Mouse (Mus musculus) heart, adult 18-20 months (tissue): ENCODE results near the gene Dhx8. TPM values are rescaled to one million over a fixed set of nuclear protein-coding genes. Genes with fewer than 3 reads are reported as not detected.

Experiments used
- DNase-seq, 2 experiments: peaks; one replicate each; pipeline ENCODE4 v3.0.0; 2021 to 2022; ENCODE audit warnings: mixed read lengths in 1 of 2
- total RNA-seq, 2 experiments: library from RNA; stranded (reverse); gene quantifications; 2 replicates each; pipeline ENCODE4 v1.2.3; 2021

The Dhx8 gene
- total RNA-seq, 2 experiments from 2014 or later: 16.4 to 17.2 TPM

- DNase-seq: no peak
These were observed 877 bp downstream of the Dhx8 start for GRCm38 (mm10) chr11:101733596-101733995.

GRCm38 (mm10) chr11:101756616-101757015 lies 23.9 kb downstream of the Dhx8 start:
- DNase-seq: peak; percentile 40 to 71

DNA sequence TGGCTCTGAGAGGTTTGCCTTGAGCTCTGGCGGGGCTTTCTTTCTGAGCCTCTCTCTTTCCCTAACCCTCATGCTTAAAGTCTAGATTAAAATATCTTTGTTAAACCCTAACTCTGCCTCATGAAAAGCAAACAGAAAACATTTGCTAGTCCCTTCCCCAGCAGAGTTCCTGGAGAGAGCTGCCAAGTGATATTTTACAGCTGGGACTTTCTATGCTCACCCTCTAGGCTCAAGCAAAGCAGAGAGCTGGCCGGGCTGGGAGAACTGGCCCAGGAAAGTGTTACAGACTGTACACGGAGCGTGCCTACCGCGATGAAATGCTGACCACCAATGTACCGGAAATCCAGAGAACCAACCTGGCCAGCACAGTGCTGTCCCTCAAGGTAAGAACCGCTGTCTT lies 24.6 kb downstream of the Dhx8 start:
- DNase-seq: peak in 1 of 2 experiments; percentile 17

- DNase-seq: no peak
These were observed 25.7 kb downstream of the Dhx8 start for GRCm38 (mm10) chr11:101758431-101758830.

GRCm38 (mm10) chr11:101759530-101759929 lies 26.8 kb downstream of the Dhx8 start:
- no peak for DNase-seq

GRCm38 (mm10) chr11:101763723-101764122 lies 31.0 kb downstream of the Dhx8 start:
- DNase-seq: peak; percentile 22 to 62

- DNase-seq: no peak
These were observed 31.8 kb downstream of the Dhx8 start for GRCm38 (mm10) chr11:101764546-101764945.

DNA sequence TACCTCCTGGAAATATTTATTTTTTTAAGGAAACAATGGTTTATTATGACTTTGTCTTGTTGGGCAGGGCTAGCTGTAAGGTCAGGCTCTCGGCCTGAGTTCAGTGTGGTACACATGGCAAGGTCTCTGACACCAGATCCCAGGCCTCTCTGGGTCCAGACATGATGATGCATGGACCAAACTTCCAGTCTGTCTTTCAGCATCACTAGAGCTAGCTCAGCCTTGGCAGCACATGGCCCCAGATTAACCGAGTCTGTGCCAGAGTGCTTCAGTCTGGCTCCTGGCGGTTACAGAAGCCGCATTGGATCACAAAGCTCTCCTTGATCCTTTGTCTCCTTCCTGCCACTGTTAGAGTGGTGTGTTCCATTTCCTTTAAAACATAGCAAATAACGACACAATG lies 34.6 kb downstream of the Dhx8 start:
- DNase-seq: no peak

GRCm38 (mm10) chr11:101768721-101769120 lies 36.0 kb downstream of the Dhx8 start:
- no peak for DNase-seq

DNA sequence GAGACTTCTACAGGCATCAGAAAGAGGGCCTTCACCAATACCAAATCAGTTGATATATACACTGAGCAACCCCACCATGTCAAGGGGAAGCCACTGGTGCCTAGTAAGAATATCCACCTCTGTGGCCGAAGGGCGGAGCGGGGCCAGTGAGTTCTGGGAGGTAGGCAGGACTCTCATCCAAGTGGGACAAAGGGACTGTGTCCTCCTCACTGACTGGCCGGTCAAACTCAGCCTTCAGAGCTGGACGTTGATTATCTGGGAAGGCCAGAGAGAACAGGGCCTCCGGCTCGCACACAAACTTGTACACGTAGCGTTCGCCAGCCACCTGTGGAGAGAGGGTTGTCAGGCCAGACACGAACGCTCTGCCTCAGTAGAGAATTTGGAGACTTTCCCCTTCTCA lies 37.5 kb downstream of the Dhx8 start:
- DNase-seq: peak; percentile 40 to 63

- DNase-seq: no peak
These were observed 39.3 kb downstream of the Dhx8 start for GRCm38 (mm10) chr11:101772027-101772426.

DNA sequence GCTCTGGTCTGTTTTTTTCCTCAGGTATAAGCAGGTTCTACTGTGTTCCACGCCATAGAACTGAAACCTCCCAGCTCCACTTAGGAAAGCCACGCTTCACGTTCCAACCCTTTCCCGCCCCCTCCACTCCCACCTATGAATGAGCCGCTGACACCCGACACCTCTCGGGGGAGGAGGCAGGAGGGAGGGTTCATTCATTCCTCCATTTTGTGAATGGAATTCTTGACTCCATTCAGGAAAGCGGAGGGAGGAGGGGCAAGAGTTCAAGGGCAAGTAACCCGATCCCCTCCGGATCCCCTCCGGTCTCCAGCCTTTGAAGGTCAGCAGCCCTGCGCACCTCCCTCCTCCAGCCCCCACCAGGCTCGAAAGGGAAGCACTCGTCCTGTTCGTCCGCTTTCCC lies 39.7 kb downstream of the Dhx8 start:
- DNase-seq: peak; percentile 64 to 71

- DNase-seq: no peak
These were observed 44.1 kb downstream of the Dhx8 start for GRCm38 (mm10) chr11:101776846-101777245.

DNA sequence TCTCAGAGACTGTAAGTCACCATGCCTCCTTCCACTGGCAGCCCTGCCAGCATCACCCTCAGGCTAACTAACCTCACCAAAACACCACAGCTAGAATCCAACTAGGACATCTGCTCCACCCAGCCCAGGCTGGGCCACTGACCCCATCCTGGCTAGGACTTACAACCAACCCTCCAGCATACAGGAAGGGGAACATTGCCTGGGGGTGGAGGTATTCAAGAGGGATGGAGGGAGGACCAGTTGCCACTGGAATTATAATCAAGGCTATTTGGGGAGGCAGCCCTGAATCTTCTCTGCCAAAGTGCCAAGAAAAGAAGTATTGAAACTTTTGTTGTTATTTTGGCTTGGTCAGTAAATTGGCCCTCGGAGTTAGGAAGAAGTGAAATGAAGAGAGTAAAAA lies 50.4 kb downstream of the Dhx8 start:
- DNase-seq: no peak

DNA sequence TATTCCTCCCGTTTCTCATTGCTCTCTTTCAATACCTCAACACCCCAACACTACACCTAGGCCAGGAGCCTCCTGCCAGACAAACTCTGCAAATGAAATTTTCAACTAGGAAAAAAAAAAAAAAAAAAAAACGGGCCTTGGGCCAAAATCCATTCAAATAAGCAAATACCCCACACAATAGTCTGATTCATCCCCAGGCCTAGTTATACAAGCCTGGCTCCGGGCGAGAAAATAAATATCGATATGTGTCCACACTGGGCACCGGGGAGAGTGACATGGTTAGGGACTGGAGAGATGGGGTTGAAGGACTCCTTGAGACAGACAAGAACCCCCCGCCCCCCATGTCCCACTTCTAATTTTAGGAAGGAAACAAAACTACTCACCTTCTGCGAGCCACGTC lies 50.9 kb downstream of the Dhx8 start:
- no peak for DNase-seq

- DNase-seq: no peak
These were observed 51.4 kb downstream of the Dhx8 start for GRCm38 (mm10) chr11:101784072-101784471.

GRCm38 (mm10) chr11:101784488-101785142 lies 51.9 kb downstream of the Dhx8 start:
- peak; percentile 16 to 35 for DNase-seq

DNA sequence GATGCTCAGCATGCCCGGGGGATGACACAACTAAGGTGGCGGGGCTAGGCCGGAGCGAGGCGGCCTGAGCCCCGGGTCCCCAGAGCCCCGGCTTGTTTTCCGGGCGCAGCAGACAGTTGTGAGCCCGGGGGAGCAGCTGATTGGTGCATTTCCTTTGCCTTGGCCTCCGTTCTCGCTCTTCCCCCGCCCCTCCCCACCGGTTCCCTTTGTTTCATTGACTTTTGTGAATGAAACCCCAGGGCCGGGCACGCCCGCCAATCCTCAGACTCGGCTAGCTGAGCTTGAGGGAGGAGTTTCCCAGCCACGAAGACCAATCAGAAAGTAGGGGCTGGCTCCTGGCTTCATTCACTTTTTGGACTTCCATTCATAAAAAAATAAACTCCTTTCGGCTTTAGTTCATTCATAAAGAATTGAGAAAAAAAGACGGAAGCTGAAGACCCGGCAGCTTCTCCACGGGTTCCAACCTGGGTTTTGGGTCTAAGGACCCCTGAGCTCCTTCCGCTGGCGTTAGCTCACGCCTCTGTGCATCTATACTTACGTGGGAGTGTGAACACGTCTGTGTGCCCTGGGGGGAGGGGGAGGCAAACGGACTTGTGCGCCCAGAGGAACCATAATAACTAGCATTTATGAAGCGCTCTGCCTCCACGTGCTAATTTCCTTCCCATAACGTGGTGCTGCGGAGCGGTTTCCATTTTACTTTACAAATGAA lies 52.6 kb downstream of the Dhx8 start, which contains the start of gene Etv4:
TSS of gene Etv4 (minus strand) at position 229 of the 709 bp plus-strand sequence.
- peak; percentile 84 to 88 for DNase-seq

DNA sequence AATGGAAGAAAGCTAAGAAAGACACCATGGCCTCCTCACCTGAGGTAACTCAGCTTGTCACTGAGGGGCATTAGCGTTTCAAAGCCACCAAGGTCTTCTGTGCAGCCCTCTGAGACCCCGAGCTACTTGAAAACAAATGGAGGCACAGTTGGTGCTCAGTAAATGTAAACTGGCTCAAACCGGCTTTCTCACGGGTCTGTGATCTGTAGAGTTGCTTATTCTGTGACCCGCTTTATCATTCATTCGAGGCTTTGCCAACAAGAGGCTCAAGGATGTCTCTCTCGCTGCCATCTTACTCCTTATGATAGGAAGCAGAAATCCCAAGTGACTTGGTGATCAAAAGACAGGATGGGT lies 53.1 kb downstream of the Dhx8 start:
- DNase-seq: no peak

DNA sequence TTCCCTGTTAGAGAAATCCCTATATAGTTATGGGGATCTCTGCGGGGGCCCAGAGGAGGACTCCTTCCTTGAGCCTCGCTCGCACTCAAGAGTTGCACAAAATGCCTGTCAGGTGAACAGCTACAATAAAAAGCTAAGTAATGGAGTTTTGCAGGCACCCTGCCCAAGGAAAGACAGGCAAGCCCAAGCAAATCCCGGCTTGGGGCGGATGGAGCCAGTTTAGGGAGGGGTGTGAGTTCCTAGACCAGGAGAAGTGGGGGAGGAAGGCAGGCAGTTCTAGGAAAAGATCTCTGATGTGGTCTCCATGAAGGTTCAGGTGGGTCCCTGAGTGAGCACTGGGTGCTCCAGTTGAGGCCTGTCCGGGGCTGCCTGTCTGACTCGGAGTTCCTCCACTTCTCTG lies 53.9 kb downstream of the Dhx8 start:
- no peak for DNase-seq

GRCm38 (mm10) chr11:101787432-101787831 lies 54.7 kb downstream of the Dhx8 start:
- no peak for DNase-seq

GRCm38 (mm10) chr11:101790811-101791526 lies 58.2 kb downstream of the Dhx8 start:
- peak; percentile 44 to 45 for DNase-seq

GRCm38 (mm10) chr11:101797355-101797754 lies 64.6 kb downstream of the Dhx8 start:
- no peak for DNase-seq
